Mouse (Mus musculus): ENCODE measurements around the gene Pak1ip1.

DNA sequence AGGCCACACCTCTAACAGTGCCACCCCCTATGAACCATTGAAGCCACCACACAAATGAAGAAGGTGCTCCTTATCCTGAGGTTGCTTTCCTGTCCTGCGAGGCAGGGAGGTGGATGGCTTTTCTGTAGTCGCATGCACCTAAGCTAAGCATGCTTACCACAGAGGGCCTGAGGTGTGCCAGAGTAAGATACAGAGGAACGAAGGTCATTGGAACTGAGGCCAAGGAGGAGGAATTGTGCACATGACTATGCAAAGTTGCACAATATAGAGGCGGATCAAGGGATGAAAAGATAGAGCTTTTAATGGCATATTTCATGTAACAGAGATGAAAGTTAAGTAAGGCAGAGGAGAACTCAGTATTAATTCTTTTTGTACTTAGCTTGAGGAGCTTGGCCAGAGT lies 5.4 kb downstream of the Pak1ip1 start:
- TF ChIP-seq CTCF (IDR thresholded peaks at IDR 0.05; ENCODE audit: insufficient read depth, low read length) (no peak), POLR2A (IDR thresholded peaks at IDR 0.05; ENCODE audit: borderline replicate concordance, extremely low read depth, low read depth, low read length) (no peak)
